Mouse (Mus musculus): ENCODE measurements around the gene Jup.

GRCm38 (mm10) chr11:100423836-100424235 is 26.3 kb upstream of the Jup start:
- TF ChIP-seq CTCF (IDR thresholded peaks at IDR 0.05; ENCODE audit: low read depth) (no peak), EP300 (IDR thresholded peaks at IDR 0.05; ENCODE audit: low read depth) (no peak)
